Mouse (Mus musculus) common myeloid progenitor, adult 5-6 weeks (primary cell): ENCODE data around the gene Tram2. TPM values are rescaled to one million over a fixed set of nuclear protein-coding genes. Genes with fewer than 3 reads are reported as not detected.

Experiments used
- ATAC-seq: replicated peaks from 2 replicates; pipeline ENCODE4 v1.8.0; 2016; ENCODE audit warnings: low read depth, mild to moderate bottlenecking, moderate TSS enrichment, inconsistent platforms; ENCODE audit not compliant: poor library complexity, severe bottlenecking
- total RNA-seq: library from RNA; stranded (forward); fragments of 200-1000, 187-1606 nt; gene quantifications from 2 replicates; pipeline ENCODE4 v1.2.3, GENCODE M21; 2017

Tram2 gene
- total RNA-seq, 1 experiment from 2014 or later, result 4.5 TPM

DNA sequence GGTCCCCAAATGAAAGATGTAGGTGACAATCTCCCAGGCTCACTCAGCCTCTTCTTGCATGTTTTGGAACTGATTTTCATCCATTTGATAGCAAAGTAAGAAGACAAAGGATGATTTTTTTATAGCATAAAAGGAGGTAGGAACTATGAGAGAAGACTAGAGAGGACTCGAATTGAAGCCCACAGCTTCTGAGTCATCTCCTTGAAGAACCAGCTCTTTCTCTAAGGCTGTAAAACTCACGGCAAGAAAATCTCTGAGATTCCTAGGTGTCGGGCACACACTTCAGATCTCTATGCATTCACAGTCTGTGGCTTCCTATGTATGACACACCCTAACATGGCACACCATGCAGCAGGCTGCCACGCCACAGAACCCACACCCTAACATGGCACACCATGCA lies 50.0 kb downstream of the Tram2 start:
- no peak for ATAC-seq

DNA sequence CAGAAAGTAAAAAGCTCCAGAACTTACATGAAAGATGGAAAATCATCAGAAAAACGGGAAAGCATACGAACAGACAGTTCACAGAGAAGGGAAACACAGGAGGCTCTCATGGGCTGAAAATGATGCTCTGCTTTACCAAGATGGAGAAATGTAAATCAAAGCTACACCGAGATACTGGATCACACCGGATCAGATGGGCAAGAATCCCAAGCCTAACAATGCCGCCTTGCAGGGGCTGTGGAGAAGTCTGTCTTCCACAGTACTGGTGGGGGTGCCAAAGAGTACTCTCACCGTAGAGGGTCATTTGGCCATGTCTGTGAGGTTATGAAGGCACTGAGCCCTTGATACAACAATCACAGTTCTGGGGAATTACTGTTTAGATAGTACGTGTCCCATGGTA lies 52.5 kb downstream of the Tram2 start:
- ATAC-seq, result no peak

DNA sequence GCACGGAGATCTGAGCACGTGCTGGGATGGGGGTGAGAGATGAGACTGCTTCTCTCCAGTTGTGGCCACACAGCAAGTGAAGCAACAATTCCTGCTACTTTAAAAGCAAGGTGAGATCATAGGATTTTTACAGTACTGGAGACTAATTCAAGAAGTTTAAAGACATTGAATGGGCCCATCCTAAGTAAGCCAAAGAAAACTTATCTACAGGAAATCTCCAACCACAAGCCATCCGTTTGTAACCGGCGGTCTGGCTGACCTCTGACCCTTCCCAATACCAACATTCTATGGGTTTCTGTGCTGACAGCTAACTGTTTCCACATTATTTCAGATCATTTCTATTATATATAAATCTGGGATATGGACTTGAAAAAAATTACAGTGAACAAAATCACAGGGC lies 53.8 kb downstream of the Tram2 start:
- peak; percentile 68 for ATAC-seq

DNA sequence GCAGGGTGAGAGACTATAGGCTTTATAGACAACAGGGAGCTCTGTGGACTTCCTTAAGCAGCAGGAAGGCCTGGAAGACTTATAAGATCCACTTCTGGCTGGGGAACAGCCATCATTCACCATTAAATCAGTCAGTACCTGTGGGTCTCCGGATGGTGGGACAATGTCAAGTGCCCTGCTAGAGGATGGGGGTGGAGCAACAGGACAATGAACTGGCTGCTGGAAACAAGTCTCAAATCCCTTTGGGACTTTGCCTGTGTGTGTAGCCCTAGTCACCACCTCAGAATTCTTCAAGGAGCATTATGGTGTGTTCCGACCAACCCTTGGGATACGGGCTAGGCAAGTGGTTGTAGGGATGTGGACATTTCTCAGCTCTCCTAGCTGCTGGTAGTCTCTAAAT lies 55.9 kb downstream of the Tram2 start:
- ATAC-seq, result no peak

DNA sequence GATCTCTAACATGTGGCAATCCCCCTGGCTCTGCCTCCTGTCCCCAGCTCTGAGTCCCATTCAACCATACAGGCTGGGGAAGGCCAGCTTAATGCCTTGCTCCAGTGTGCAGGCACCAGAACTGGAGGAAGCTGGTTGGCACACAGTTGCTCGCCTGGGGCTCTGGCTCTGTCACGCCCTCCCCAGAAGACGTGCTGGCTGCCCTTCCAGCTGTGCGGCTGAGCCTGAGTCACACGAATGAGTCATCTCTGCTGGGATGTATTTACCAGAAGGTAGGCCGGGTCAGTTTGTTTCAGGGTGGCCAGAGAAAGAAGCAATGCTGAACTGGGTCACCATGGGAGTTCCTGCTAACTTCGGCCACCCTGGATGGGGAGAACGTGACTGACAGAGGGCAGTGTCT lies 64.6 kb downstream of the Tram2 start:
- peak; percentile 84 for ATAC-seq

DNA sequence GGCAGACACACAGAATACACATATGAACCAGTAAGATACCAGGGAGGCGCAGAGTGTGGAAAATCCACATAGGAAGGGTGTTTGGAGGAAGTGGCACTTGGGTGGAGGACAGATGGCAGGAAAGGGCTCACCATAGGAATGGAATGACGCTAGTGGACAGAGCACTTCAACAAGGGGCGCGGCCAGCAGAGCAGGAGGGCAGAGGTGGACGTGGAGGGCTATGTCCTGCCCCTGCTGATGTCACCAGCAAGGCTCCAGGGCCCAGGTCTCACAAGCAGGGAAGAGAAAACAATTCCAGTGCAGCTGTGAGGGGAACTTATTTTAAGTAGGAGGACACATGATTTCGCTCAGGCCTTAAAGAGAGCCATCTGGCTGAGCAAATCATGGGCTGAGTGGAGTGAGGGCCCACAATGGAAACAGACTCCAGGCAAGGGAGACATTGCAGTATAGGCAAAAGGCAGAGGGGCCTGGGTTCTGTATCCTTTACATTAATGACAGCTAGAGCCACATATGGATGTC lies 68.7 kb downstream of the Tram2 start:
- no peak for ATAC-seq

DNA sequence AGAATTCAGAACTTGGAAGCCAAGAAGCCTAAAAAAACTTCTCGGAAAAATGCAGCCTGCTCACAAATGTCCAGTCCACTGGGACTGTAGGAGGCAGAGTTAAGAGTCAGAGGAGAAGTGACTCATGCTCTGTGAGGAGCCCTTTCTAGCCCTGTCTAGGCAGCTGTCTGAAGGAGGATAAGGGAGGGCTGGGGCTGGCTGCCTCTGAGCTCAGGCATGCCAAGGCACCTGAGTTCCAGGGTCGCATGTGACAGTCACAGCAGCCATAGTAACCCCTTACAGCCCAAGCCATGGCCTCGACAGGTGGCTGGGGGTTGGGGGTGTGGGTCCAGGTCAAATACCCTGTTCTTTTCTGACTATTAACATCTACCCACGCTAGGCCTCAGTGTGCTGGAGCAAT lies 70.1 kb downstream of the Tram2 start:
- ATAC-seq, result no peak

DNA sequence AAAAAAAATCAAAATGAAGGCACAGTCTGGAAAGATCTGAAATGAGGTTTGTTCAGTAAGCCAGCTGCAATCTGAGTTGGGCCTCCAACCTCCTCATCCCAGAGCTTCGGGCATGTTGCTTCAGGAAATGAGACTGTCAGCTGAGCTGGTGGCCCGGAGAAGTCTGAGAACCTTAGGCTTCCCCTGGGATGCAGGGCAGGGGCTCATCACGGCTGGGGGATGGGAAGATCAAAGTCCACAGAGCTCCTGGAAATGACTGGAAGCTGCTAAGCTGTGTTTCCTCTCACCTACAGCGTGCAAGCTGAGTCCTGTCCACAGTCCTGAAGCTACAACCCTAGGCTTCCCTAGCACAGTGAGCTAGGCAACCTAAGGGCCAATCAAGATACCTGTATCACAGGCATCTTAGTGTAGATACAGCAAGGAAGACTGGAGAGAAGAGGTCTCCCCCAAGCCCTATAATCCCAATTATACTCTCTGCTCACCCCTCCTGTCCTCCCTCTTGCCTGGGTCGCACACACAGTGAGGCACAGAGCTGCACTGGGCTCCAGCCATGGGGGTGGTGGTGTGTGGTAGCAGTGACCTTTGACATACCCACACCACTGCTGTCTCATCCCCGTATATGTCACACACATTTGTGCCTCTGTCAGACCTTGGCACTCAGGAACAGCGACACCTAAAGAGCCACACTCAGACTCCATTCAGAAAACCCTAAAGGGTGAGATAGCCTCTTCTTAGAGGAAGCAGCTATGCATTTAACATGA lies 70.9 kb downstream of the Tram2 start:
- no peak for ATAC-seq

DNA sequence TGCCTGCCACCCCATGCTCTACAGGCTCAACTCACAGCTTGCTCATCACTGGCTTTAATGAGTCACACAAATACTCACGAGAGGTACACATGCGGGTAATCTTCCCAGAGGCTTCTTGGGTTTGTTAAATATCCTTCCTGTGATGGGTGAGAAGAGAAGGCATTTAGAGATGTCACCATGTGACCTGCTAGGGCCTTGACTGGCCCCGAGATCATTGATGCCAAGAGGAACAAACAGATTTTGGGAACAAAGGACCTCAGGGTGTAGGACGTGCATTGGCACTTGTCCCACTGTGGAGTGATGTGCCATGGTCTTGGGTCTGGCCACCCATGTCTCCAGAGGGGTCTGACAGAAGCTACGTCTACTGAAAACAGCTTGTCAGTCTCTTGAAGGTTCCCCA lies 72.3 kb downstream of the Tram2 start:
- no peak for ATAC-seq

DNA sequence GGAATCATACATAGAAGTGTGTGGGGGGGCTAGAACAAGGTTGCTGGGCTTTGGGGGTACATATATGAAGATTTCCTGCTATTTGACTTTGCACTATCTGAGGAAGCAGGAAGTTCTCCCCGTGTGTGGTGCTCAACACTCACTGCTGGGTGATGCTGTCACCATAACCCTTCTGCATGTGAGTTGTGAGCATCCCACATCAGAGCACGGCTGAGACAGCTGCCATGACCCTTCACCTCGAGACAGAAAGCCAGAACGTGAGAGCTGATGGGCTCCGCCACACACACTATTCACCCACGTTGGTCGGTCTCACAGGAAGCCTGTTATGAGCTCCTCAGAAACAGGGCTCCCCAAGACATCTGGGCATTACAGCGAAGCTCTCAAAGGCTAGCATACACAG lies 74.4 kb downstream of the Tram2 start:
- no peak for ATAC-seq

DNA sequence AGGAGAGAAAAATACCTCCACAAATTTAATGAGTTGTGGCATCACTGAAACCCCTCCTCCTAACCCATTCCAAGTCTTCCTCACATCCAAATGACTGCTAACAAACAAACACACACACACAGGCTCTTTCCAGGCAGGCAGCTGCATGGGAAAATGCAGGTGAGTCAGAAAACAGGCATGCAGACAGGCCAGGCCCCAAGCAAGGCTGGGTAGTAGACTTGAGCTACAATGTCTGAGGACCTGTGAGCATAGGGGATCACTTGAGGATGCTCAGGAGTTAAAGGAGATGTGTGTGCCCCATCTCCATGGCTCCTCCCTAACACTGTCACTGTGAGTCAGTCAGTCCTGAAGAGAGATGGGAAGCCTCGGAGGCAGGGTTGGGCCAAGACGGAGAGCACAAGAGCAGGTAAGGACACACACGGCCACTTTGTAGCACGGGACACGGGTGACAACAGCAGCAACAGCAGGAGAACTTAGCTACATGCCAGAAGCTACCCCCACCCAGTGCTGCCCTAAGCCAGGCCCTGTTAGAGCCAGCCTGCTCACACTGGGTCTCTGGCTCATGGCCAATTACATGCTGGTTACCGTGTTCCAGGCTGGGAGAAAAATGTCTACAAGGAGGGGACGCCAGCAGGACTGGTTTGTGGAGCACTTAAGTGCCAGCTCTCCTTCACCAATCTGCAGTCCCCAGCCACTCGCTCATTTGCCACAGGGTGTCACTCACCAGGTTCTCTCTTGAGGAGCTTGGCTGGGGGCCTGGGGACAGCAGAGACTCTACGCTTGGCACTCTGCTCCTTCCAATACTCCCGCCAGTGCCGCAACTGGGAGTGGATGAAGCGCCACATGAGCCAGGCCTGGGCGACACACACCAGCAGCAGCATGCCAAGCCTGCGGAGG lies 76.5 kb downstream of the Tram2 start:
- no peak for ATAC-seq

DNA sequence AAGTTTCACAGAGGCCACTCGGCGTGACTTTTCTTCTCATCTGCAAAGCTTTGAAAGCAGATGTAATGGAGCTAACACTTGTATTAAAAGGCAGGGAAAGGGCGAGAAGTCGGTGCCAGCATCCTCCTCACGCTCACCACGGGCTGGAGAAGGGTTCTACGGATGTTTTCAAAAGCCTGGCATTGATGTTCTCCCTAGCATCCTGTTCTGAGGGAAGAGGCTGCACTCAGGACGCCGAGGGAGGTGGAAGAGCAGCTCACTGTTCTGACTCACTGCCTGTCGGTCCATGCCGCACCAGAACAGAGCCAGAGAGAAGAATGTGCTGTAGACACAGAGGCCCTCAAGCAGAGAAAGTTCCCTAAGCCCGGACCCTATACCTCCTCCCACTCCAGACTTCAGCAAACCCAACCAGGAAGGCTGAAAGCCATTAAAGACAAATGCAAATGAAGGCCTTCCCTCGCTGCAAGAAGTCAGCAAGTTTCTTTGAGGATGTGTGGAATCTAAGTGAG lies 81.1 kb downstream of the Tram2 start:
- ATAC-seq, result no peak

DNA sequence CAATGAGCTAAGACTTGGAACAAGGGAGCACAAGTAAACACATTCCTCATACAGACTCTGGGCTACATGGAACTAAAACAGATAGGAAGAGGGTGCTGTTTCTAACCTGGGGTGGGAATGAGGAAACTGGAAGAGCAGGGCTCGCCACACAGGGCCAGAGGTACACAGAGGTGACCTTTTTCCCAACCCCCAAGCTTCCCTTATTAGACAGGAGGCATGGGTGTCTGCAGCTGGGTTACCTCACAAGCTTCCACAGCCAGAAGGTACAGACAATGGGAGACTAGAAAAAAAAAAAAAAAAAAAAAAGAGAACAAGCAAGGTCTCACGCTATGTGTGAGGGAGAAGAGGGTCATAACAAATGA lies 81.7 kb downstream of the Tram2 start:
- ATAC-seq, result no peak

DNA sequence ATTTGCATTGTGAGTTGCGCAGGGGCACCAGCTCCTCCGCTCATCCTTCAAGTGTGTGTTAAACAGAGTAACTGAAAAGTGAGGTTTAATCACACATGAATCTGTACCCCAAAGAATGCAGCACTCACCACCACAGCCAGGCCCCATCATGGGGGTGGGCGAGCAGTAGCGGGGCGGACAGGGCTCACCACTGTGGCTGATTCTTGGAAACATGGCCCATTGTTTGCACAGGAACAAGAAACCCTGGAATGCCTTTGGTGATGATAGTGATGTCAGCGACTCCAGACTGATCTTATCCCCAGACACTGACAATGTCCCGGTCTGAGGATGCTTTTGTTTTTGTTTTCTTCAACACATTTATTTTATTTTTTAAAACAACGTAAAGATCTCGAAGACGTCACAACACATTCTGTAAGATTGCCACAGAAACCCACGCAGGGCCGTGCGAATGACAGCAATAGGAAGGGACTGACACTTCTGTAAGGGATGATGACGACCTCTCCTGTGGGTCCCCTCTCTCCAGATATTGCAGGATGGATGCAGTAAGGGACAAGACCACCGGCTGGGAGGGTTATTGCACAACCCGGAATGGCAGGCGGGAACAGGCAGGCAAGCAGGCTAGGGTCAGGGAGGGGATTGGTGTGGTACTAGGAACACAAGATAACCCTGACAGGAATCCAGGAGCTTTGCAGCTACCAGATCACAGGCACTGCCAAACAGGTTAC lies 82.3 kb downstream of the Tram2 start:
- ATAC-seq, result no peak

DNA sequence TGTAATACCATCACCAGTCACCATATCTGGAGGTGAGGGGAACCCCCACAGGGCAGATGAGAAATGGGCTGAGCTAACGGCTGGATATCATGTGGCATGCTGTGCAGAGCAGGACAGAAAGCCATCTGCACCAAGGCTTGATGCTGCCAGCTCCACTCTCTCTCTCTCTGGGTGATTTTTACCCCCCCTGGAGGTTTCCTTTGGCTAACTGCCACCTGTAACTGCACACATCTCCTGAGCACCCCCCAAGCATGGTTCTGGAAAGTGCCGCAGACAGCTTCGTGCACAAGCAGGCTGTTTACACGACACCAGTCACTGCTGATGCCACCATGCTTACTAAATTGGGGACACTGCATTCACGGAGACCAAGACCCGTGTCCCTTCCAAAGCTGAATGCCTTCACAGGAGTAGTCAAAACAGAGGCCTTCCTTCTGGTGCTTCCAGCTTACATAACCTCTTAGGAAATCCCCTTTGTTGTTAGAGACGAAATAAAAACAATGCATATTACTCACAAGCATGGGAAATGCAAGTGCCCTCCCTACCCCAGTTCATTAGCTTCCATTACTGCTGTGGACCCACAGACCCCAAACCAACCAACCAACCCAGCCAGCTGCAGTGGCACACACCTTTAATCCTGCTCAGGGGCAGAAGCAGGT lies 83.6 kb downstream of the Tram2 start:
- ATAC-seq, result peak; percentile 66

DNA sequence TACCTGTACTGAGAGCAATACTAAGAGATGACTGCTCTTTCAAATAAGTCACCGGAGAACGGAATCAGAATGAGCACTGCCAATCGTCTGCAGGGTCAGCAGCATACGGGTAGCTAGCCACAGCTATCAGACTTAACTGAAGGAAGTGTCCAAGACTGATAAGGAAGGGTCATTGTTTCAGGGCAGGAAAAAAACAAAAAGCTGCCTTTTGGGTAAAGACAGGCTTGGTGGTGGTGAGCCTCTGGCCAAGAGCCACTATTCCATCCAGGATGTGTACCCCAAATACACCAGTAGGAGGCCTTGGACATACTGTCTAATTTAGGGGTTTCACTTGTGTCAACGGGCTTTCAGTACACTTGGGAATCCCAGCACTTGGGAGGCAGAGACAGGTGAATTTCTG lies 84.7 kb downstream of the Tram2 start:
- ATAC-seq, result 0 out of 2 replicates have a peak, but pooled peaks have one; percentile 26

DNA sequence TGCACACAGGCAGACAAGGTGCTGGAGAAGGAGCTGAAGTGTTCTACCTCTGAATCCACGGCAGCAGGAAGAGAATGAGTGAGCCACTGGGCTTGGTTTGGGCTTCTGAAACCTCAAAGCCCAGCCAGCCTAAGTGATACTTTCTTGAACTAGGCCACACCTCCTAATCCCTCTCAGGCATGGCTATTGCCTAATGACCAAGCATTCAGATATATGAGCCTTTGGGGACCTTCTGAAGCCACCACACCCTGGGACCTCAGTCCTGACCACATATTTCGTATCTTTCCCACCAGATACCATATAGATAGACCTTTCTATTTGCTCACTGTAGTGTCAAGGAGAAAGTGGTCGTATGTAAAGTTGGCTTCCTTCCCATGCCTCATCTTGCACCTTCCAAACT lies 85.3 kb downstream of the Tram2 start:
- peak; percentile 55 for ATAC-seq

DNA sequence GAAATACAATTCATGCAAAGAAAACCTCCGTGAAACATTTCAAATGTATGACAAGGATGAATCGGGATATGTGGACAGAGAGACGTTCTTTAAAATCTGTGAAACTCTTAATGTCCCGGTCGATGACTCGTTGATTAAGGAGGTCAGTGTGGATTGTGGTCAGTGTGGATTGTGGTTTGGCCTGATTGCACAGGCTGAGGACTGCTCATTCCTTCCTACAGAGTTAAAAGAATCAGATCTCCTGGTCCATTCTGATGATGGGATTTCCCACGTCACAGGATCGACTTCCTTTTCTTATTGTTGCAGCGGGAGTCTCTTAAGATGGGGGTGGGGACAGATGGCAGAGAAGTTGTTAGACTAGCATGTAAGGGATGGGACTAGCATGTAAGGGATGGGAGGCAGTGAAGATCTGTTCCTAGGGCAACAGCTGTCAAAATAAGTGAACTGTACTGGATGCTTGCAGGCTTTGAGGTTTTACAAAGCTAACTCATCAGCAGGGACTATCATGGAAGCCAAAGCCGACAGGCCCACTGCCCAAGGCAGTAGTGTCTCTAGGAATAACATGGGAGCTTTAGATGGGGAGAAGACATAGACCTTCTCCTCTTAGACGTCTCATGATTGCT lies 89.5 kb downstream of the Tram2 start:
- no peak for ATAC-seq

DNA sequence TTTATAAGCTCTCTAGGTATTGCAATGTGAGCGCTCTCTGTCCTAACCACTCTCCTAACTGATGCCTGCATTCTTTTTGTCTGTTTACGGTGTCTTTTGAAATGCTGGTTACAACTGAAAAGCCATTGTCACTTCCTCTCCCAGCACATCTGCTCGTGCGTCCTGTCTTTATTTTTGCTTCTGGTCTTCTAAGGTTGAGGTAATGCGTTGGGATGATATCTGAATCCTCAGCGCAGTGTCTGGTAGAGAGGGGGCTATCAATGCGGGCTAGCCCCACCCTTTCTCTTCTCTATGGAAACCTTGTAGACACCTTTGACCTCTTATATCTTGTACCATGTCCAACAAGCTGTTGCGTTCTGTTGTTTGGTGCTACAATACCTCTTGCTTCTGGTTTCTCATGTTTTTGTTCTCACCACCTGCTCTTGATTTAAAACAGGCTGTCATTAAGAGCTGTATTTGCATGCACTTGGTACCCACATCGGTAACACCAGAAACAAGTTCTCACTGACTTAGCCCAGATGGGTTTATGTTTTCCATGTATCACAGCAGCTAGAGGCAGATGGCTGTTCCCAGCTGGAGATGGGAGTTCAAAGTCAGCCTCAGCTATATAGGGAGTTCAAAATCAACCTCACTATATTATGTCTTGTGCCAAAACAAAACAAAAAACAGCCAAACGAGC lies 92.5 kb downstream of the Tram2 start:
- ATAC-seq, result peak; percentile 61
